Mouse (Mus musculus) G1E (cell line): ENCODE results near the gene Ctse.

Experiments used
- CTCF ChIP-seq: IDR thresholded peaks from 2 replicates; pipeline ENCODE4 v1.5.1; 2012; ENCODE audit warnings: low read depth, low read length, inconsistent platforms, mixed read lengths
- GATA1 ChIP-seq: IDR thresholded peaks from 2 replicates; pipeline ENCODE4 v1.6.1; 2012; ENCODE audit warnings: borderline replicate concordance, low read length, inconsistent platforms, mixed read lengths
- POLR2AphosphoS5 ChIP-seq: IDR thresholded peaks from 2 replicates; pipeline ENCODE4 v1.6.1; 2012; ENCODE audit warnings: low read depth, low read length, inconsistent platforms; ENCODE audit not compliant: insufficient replicate concordance

- TF ChIP-seq CTCF, result no peak
- no peak for TF ChIP-seq GATA1
- TF ChIP-seq POLR2AphosphoS5, result no peak
Measured at GRCm38 (mm10) chr1:131616131-131616530, 22.0 kb upstream of the Ctse start.
